Mouse (Mus musculus) spleen, adult 2 months (tissue): ENCODE measurements around the gene Med27.
"Not testable (repeated sequence)": the region's sequence is repeated elsewhere in the genome, so short reads cannot be mapped to it uniquely, and the experiment has no call there.

Experiments
- CTCF ChIP-seq: fragments of 200-500 bp; IDR thresholded peaks from 2 replicates; pipeline ENCODE4 v1.5.1; 2011; ENCODE audit warnings: mild to moderate bottlenecking, inconsistent platforms; ENCODE audit not compliant: insufficient read depth, insufficient read length, insufficient replicate concordance; ENCODE audit errors: extremely low read depth
- POLR2A ChIP-seq: fragments of 200-500 bp; IDR thresholded peaks from 2 replicates; pipeline ENCODE4 v1.6.1; 2011; ENCODE audit warnings: low read depth, low read length, inconsistent platforms

DNA sequence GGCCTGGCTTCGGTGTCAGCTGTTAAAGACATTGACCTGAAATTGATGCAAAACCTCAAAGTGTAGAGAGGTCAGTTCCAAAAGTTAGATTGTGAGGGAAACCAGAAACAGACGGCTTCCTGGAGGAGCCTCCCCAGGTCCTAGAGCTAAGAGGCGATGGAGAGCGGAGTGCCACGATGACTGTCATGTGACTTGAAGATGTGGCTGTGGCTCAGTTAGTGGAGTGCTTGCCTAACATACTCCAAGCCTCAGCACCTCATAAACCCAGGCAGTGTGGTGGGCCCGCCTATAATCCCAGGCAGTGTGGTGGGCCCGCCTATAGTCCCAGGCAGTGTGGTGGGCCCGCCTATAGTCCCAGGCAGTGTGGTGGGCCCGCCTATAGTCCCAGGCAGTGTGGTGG lies 180.9 kb downstream of the Med27 start:
- not testable (repeated sequence) for TF ChIP-seq CTCF, POLR2A
